Mouse (Mus musculus): ENCODE measurements around the gene Stxbp5. TPM values are rescaled to one million over a fixed set of nuclear protein-coding genes. Genes with fewer than 3 reads are reported as not detected.

Stxbp5 gene
- polyA plus RNA-seq, 1 experiment from 2014 or later, result 5.5 TPM

Other genes with a start within 250 kb of the Stxbp5 start
- 4.6 and 4.7 TPM in 2 replicates for gene Samd5, start 225.9 kb downstream of the Stxbp5 start, polyA plus RNA-seq (2014; fragmentation: Nextera tagmentation; extraction: Ambion mirVana)

Data from neural tube, embryonic 11.5 days (tissue).